Mouse (Mus musculus) lung, embryonic 16.5 days (tissue): ENCODE measurements around the gene Exosc9. TPM values are rescaled to one million over a fixed set of nuclear protein-coding genes. Genes with fewer than 3 reads are reported as not detected.
A peak's percentile ranks its signal among the peaks of the same experiment; 100 is the strongest.

Source experiments
- ATAC-seq: fragments of 200-750 bp; cut with Nextera tagmentation; 2 replicates; pipeline ENCODE4 v1.8.0; 2017; ENCODE audit warnings: low read depth, mild to moderate bottlenecking, moderate library complexity
- H3K27ac ChIP-seq: fragments of 300-500 bp; sonication (generic); 2 replicates; pipeline ENCODE4 v1.5.1; 2014; ENCODE audit warnings: mild to moderate bottlenecking, control low read depth, low read length
- H3K27me3 ChIP-seq: fragments of 300-500 bp; sonication (generic); 2 replicates; pipeline ENCODE4 v1.6.1; 2014; ENCODE audit warnings: low read depth, low read length, mixed read lengths; ENCODE audit not compliant: control insufficient read depth, insufficient read depth
- H3K36me3 ChIP-seq: fragments of 300-500 bp; sonication (generic); 2 replicates; pipeline ENCODE4 v1.6.1; 2014; ENCODE audit warnings: low read length; ENCODE audit not compliant: control insufficient read depth, insufficient read depth
- H3K4me1 ChIP-seq: fragments of 300-500 bp; sonication (generic); replicated peaks from 2 replicates; pipeline ENCODE4 v1.6.1; 2014; ENCODE audit warnings: low read length, mixed read lengths; ENCODE audit not compliant: control insufficient read depth, insufficient read depth
- H3K4me2 ChIP-seq: fragments of 300-500 bp; sonication (generic); 2 replicates; pipeline ENCODE4 v1.6.1; 2014; ENCODE audit warnings: low read depth, low read length, control low read depth
- H3K4me3 ChIP-seq: fragments of 300-500 bp; sonication (generic); 2 replicates; pipeline ENCODE4 v1.5.1; 2014; ENCODE audit warnings: mild to moderate bottlenecking, low read length, control low read depth
- H3K9ac ChIP-seq: fragments of 300-500 bp; sonication (generic); 2 replicates; pipeline ENCODE4 v1.6.1; 2014; ENCODE audit warnings: low read length, control low read depth
- H3K9me3 ChIP-seq: fragments of 300-500 bp; sonication (generic); 2 replicates; pipeline ENCODE4 v1.6.1; 2016; ENCODE audit warnings: low read length; ENCODE audit not compliant: control insufficient read depth
- WGBS: fragments of 180-500 bp; shearing (Covaris S2); extraction: QIAGEN DNeasy Blood & Tissue Kit; methylation state at CpG from one replicate; pipeline ENCODE4 v1.1.7; 2014; 5-methylcytosine and 5-hydroxymethylcytosine counted together
- polyA plus RNA-seq: library from polyadenylated mRNA; unstranded; fragments of >200 nt; fragmentation: Nextera tagmentation; extraction: Ambion mirVana; gene quantifications from 2 replicates; pipeline ENCODE4 v1.2.1, GENCODE M21; 2015

The Exosc9 gene
- polyA plus RNA-seq, 1 experiment from 2014 or later: 53.4 TPM

- ATAC-seq: no peak
- Histone ChIP-seq H3K4me1 (no peaks in the 10 kb centered on the region), H3K4me2 (no peak overlapping the region), H3K9me3 (no peaks in the 10 kb centered on the region), H3K9ac (no peak overlapping the region), H3K27ac (no peak overlapping the region), H3K36me3 (no peaks in the 10 kb centered on the region), H3K4me3 (no peak overlapping the region), H3K27me3 (no peaks in the 10 kb centered on the region)
- WGBS: 81% methylated on average over 2 of the region's 2 CpGs
Observed at GRCm38 (mm10) chr3:36541399-36541798, 11.0 kb upstream of the Exosc9 start.

- WGBS: 68% methylated on average over 3 of the region's 3 CpGs
- H3K4me3 ChIP-seq: no peak overlapping the region
- H3K4me1 ChIP-seq: no peaks in the 10 kb centered on the region
- no peaks in the 10 kb centered on the region for H3K36me3 ChIP-seq
- no peak for ATAC-seq
- H3K27ac ChIP-seq: no peak overlapping the region
- H3K27me3 ChIP-seq: no peaks in the 10 kb centered on the region
- H3K9me3 ChIP-seq: no peaks in the 10 kb centered on the region
- H3K4me2 ChIP-seq: no peak overlapping the region
- H3K9ac ChIP-seq: no peak overlapping the region
Observed at GRCm38 (mm10) chr3:36544961-36545360, 7.4 kb upstream of the Exosc9 start.

DNA sequence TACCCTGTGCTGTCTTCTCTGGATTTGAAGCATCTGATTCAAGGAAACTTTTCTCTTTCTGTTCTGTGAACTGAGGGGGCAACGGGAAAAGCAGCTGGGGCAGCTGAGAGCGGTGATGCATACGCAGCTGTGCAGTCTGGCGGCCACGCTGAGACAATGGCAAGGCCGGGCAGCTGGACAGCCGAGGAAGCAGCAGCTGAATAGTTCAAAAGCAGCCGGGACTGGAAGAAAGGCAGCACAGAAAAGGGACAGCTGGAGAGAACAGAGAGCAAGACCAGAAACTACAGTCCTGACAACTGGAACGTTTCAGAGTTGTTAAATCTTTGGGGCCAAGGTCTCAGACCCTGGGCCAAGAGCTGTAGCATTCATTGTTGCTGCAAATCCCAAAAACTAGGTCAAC, 1.1 kb upstream of the Exosc9 start:
- Histone ChIP-seq H3K4me2 (peak overlapping the region; percentile 89; the same call in 1 of the 2 replicates), H3K36me3 (peaks cover 12% of the 10 kb centered on the region), H3K4me1 (peaks cover 9% of the 10 kb centered on the region), H3K27ac (no peak overlapping the region), H3K4me3 (no peak overlapping the region; the same call in 1 of the 2 replicates), H3K9me3 (no peaks in the 10 kb centered on the region), H3K9ac (no peak overlapping the region; the same call in 1 of the 2 replicates), H3K27me3 (no peaks in the 10 kb centered on the region)
- peak; percentile 44 for ATAC-seq
- WGBS: 33% methylated on average over 9 of the region's 9 CpGs

DNA sequence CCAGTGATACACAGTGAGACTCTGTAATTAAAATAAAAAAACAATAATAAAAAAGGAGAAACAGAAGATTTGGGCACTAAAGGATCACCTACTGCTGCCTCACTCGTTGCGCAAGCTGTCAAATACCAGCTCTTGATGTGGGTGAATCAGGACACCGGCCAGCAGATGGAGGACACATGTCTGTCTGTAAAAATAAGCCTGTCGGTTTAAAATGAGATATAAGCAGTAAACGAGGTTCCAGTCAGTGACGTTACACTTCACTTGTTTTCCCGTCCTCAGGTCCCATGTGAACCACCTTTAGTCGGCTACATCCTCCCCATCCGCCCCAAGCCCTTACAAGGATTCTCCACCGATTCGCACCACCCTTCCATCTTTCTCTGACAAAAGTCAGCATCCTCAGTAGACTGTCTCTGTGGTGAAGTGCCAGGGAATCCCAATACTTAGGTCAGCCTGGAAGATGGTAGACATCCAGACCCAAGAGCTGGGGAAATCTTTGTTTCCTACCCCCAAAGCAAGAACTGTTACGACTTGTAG, 488 bp upstream of the Exosc9 start:
- Histone ChIP-seq H3K27me3 (no peaks in the 10 kb centered on the region), H3K4me1 (peaks cover 9% of the 10 kb centered on the region), H3K36me3 (peaks cover 12% of the 10 kb centered on the region), H3K27ac (0 out of 2 replicates have a peak overlapping the region, but pooled peaks have one; percentile 5), H3K9me3 (no peaks in the 10 kb centered on the region), H3K4me2 (peak overlapping the region; percentile 89), H3K9ac (peak overlapping the region; percentile 81), H3K4me3 (peak overlapping the region; percentile 82)
- WGBS: 15% methylated on average over 12 of the region's 12 CpGs
- ATAC-seq: peak; percentile 64

DNA sequence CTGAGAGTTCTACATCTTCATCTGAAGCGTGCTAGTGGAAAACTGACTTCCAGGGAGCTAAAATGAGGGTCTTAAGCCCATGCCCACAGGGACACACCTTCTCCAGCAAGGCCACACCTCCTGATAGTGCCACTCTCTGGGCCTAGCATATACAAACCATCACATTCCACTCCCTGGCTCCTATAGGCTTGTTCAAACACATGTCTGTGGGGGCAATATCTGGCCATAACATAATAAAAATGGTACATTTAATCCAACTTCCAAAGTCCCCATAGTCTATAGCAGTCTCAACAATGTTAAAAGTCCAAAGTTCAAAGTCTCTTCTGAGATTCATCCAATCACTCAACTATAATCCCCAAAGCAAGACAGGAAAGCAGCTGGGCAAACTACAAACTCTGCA, 5.2 kb downstream of the Exosc9 start:
- no peak for ATAC-seq
- no peaks in the 10 kb centered on the region for H3K27me3 ChIP-seq
- H3K4me1 ChIP-seq: no peaks in the 10 kb centered on the region
- no peak overlapping the region for H3K27ac ChIP-seq
- no peak overlapping the region for H3K4me3 ChIP-seq
- 83% methylated on average over 1 of the region's 1 CpGs for WGBS
- H3K4me2 ChIP-seq: no peak overlapping the region
- H3K9me3 ChIP-seq: no peaks in the 10 kb centered on the region
- no peak overlapping the region for H3K9ac ChIP-seq
- peaks cover 41% of the 10 kb centered on the region for H3K36me3 ChIP-seq

GRCm38 (mm10) chr3:36559606-36560005, 7.2 kb downstream of the Exosc9 start:
- H3K4me3 ChIP-seq: no peak overlapping the region
- 67% methylated on average over 4 of the region's 4 CpGs for WGBS
- H3K9me3 ChIP-seq: no peaks in the 10 kb centered on the region
- H3K4me2 ChIP-seq: no peak overlapping the region
- no peaks in the 10 kb centered on the region for H3K4me1 ChIP-seq
- no peaks in the 10 kb centered on the region for H3K27me3 ChIP-seq
- ATAC-seq: no peak
- peaks cover 52% of the 10 kb centered on the region for H3K36me3 ChIP-seq
- no peak overlapping the region for H3K27ac ChIP-seq
- H3K9ac ChIP-seq: no peak overlapping the region

GRCm38 (mm10) chr3:36563666-36564065, 11.3 kb downstream of the Exosc9 start:
- no peak overlapping the region for H3K4me3 ChIP-seq
- no peaks in the 10 kb centered on the region for H3K9me3 ChIP-seq
- 90% methylated on average over 3 of the region's 3 CpGs for WGBS
- H3K4me1 ChIP-seq: no peaks in the 10 kb centered on the region
- H3K4me2 ChIP-seq: no peak overlapping the region
- no peak overlapping the region for H3K27ac ChIP-seq
- H3K9ac ChIP-seq: no peak overlapping the region
- no peaks in the 10 kb centered on the region for H3K27me3 ChIP-seq
- no peak for ATAC-seq
- peaks cover 65% of the 10 kb centered on the region for H3K36me3 ChIP-seq

DNA sequence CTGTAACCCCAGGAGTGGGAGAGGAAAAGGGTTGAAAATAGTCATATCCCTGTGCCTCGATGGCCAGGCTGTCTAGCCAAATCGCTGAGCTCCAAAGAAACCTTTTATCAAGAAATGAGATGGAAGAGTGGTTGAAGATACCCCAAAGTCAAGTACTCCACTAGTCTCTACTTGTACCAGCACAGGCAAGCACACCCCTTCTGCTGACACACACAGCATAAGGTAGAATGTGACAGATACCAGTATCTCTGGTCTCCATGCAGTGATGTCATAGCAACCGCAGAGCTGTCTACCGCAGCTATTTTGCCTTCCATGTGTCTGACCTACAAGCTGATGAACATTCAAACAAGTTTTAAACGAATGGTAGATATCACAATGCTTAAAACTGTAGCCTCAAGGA, 17.4 kb downstream of the Exosc9 start:
- H3K27me3 ChIP-seq: no peaks in the 10 kb centered on the region
- H3K4me1 ChIP-seq: peaks cover 12% of the 10 kb centered on the region
- no peak overlapping the region for H3K27ac ChIP-seq
- ATAC-seq: no peak
- peak overlapping the region; percentile 70 for H3K4me3 ChIP-seq
- 73% methylated on average over 5 of the region's 5 CpGs for WGBS
- peaks cover 40% of the 10 kb centered on the region for H3K36me3 ChIP-seq
- H3K9ac ChIP-seq: peak overlapping the region; percentile 81
- no peaks in the 10 kb centered on the region for H3K9me3 ChIP-seq
- peak overlapping the region; percentile 57 for H3K4me2 ChIP-seq

GRCm38 (mm10) chr3:36571361-36571826, 19.0 kb downstream of the Exosc9 start:
- Histone ChIP-seq H3K4me2 (peak overlapping the region; percentile 57), H3K27ac (peak overlapping the region; percentile 51), H3K4me1 (peaks cover 12% of the 10 kb centered on the region), H3K4me3 (peak overlapping the region; percentile 70), H3K27me3 (no peaks in the 10 kb centered on the region), H3K9ac (peak overlapping the region; percentile 81), H3K9me3 (no peaks in the 10 kb centered on the region), H3K36me3 (peaks cover 28% of the 10 kb centered on the region)
- under 1% methylated on average over 46 of the region's 46 CpGs for WGBS
- ATAC-seq: peak; percentile 39
